Mouse (Mus musculus) cortical plate, adult 2 months (tissue): ENCODE data around the gene Olfml1.

Experiments used
- CTCF ChIP-seq: fragments of 200-500 bp; IDR thresholded peaks from 2 replicates; pipeline ENCODE4 v1.5.1; 2011; ENCODE audit warnings: mild to moderate bottlenecking, control low read depth, low read length; ENCODE audit not compliant: insufficient read depth; ENCODE audit errors: extremely low read depth
- POLR2A ChIP-seq: fragments of 200-500 bp; IDR thresholded peaks from 2 replicates; pipeline ENCODE4 v1.6.1; 2011; ENCODE audit warnings: mild to moderate bottlenecking, low read length, control low read depth; ENCODE audit not compliant: insufficient read depth; ENCODE audit errors: extremely low read depth

GRCm38 (mm10) chr7:107593904-107594303 is 26.7 kb downstream of the Olfml1 start:
- TF ChIP-seq CTCF (no peak), POLR2A (no peak)
